Mouse (Mus musculus) cerebellum, adult 2 months (tissue): Measurements from ENCODE around the gene Ptcd1. TPM values are rescaled to one million over a fixed set of nuclear protein-coding genes. Genes with fewer than 3 reads are reported as not detected.

Experiments
- DNase-seq, 2 experiments: peaks; one replicate each; pipeline ENCODE4 v3.0.0; 2021
- H3K27ac ChIP-seq: fragments of 200-500 bp; 2 replicates; pipeline ENCODE4 v1.5.1; 2012; ENCODE audit warnings: low read length, control low read depth, inconsistent platforms; ENCODE audit not compliant: insufficient read depth
- H3K27me3 ChIP-seq: fragments of 200-500 bp; 2 replicates; pipeline ENCODE4 v1.6.1; 2012; ENCODE audit warnings: inconsistent platforms, mild to moderate bottlenecking, low read length, moderate library complexity; ENCODE audit not compliant: control insufficient read depth, insufficient read depth
- H3K4me1 ChIP-seq: fragments of 200-500 bp; 2 replicates; pipeline ENCODE4 v1.6.1; 2011; ENCODE audit warnings: low read length; ENCODE audit not compliant: control insufficient read depth, insufficient read depth
- H3K4me3 ChIP-seq: fragments of 200-500 bp; replicated peaks from 2 replicates; pipeline ENCODE3; 2011; ENCODE audit warnings: mild to moderate bottlenecking, low read depth, low read length, control low read depth; ENCODE audit not compliant: insufficient read depth
- CTCF ChIP-seq: fragments of 200-500 bp; IDR thresholded peaks from 2 replicates; pipeline ENCODE4 v1.5.1; 2011; ENCODE audit warnings: low read depth, mild to moderate bottlenecking, control low read depth, low read length, moderate library complexity, borderline replicate concordance; ENCODE audit not compliant: insufficient read depth
- POLR2A ChIP-seq: fragments of 200-500 bp; IDR thresholded peaks from 2 replicates; pipeline ENCODE4 v1.6.1; 2011; ENCODE audit warnings: low read length, control low read depth, borderline replicate concordance; ENCODE audit not compliant: insufficient read depth
- WGBS: fragments of 180-500 bp; shearing (Covaris S2); methylation state at CpG from one replicate; pipeline ENCODE4 v1.1.7; 2018; 5-methylcytosine and 5-hydroxymethylcytosine counted together
- polyA plus RNA-seq: library from polyadenylated mRNA; depleted of rRNA; stranded (reverse); fragments of >200 nt; gene quantifications from 2 replicates; pipeline ENCODE4 v1.2.3, GENCODE M21; 2012

Ptcd1 gene
- polyA plus RNA-seq, 1 experiment: 20.2 TPM

GRCm38 (mm10) chr5:145129124-145129523 lies 37.8 kb downstream of the Ptcd1 start:
- H3K4me3 ChIP-seq: no peak overlapping the region
- H3K4me1 ChIP-seq: no peaks in the 10 kb centered on the region; the same call in 1 of the 2 replicates
- 50% methylated on average over 4 of the region's 4 CpGs for WGBS
- TF ChIP-seq POLR2A: no peak
- TF ChIP-seq CTCF: no peak
- no peaks in the 10 kb centered on the region for H3K27me3 ChIP-seq
- DNase-seq: no peak
- H3K27ac ChIP-seq: no peak overlapping the region

DNA sequence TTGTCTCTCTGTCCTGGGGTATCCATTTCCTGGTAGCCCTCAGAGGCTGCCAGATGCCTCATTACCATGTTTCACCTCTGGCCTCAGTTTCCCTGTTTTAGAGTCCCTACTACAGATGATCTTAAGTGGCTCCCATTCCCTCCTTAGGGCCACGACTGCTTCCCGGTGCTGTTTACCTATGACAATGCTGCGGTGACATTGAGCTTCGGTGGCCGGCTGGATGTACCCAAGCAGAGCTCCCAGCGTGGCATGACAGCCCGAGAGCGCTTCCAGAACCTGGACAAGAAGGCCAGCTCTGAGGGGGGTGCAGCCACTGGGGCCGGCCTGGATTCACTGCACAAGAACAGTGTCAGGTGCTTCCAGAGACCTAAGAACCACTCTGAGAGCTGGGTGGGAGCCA lies 40.3 kb downstream of the Ptcd1 start:
- no peak for DNase-seq
- H3K4me1 ChIP-seq: no peaks in the 10 kb centered on the region; the same call in 1 of the 2 replicates
- 87% methylated on average over 9 of the region's 9 CpGs for WGBS
- TF ChIP-seq CTCF: no peak
- no peak for TF ChIP-seq POLR2A
- H3K27ac ChIP-seq: no peak overlapping the region
- H3K4me3 ChIP-seq: no peak overlapping the region
- no peaks in the 10 kb centered on the region for H3K27me3 ChIP-seq

DNA sequence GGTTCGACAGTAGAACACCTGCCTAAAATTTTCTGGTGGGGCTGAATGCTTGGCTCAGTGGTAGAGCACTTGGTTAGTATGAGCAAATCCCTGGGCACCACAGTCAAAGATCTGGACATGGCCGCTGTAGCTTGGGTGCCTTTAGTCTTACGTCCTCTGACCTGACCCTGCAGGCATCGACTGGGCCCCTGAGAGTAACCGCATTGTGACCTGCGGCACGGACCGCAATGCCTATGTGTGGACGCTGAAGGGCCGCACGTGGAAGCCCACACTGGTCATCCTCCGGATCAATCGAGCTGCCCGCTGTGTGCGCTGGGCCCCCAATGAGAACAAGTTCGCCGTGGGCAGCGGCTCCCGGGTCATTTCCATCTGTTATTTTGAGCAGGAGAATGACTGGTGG lies 43.5 kb downstream of the Ptcd1 start:
- H3K4me1 ChIP-seq: no peaks in the 10 kb centered on the region; the same call in 1 of the 2 replicates

DNA sequence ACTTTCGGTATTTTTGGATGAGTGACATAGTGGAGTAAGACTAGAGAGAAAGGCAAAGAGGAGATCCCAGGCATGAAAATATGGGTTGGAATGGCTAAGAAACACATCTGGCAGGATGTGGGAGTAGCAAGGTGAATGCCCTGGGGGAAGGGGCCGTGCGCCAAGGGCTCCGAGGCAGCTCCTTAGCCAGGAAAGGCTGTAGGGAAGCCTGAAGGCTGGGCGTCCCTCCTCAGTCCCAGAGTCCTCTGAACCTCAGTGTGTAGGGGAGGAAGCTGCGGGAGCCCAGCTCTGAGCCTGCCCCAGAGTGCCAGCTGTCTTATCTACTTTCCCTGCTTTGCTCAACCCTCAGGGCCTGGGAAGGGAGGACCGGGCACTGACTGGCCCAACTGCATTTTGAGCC lies 46.0 kb downstream of the Ptcd1 start:
- 68% methylated on average over 7 of the region's 7 CpGs for WGBS
- H3K27me3 ChIP-seq: no peaks in the 10 kb centered on the region
- no peak overlapping the region for H3K4me3 ChIP-seq
- TF ChIP-seq CTCF (no peak), POLR2A (no peak)
- no peak for DNase-seq
- H3K27ac ChIP-seq: no peak overlapping the region
- H3K4me1 ChIP-seq: no peaks in the 10 kb centered on the region

More for the DNA sequence above, 43.5 kb downstream of the Ptcd1 start:
- no peak overlapping the region for H3K4me3 ChIP-seq
- no peak overlapping the region for H3K27ac ChIP-seq
- no peaks in the 10 kb centered on the region for H3K27me3 ChIP-seq
- WGBS: 93% methylated on average over 19 of the region's 19 CpGs
- TF ChIP-seq CTCF (no peak), POLR2A (no peak)
- no peak for DNase-seq

GRCm38 (mm10) chr5:145119385-145119784 lies 47.5 kb downstream of the Ptcd1 start:
- WGBS: 88% methylated on average over 2 of the region's 2 CpGs
- Histone ChIP-seq H3K27ac (no peak overlapping the region), H3K4me3 (no peak overlapping the region), H3K27me3 (no peaks in the 10 kb centered on the region), H3K4me1 (no peaks in the 10 kb centered on the region)
- no peak for DNase-seq
- TF ChIP-seq CTCF (0 out of 2 replicates have a peak, but pooled peaks have one; percentile 19), POLR2A (no peak)

- H3K27me3 ChIP-seq: no peaks in the 10 kb centered on the region
- no peak overlapping the region for H3K4me3 ChIP-seq
- no peak for DNase-seq
- H3K27ac ChIP-seq: no peak overlapping the region
- no peaks in the 10 kb centered on the region for H3K4me1 ChIP-seq
- TF ChIP-seq POLR2A (no peak), CTCF (no peak)
- 86% methylated on average over 5 of the region's 5 CpGs for WGBS
These were observed 48.4 kb downstream of the Ptcd1 start for GRCm38 (mm10) chr5:145118461-145118860.

GRCm38 (mm10) chr5:145118005-145118404 lies 48.9 kb downstream of the Ptcd1 start:
- no peak for DNase-seq
- no peak overlapping the region for H3K27ac ChIP-seq
- WGBS: 53% methylated on average over 6 of the region's 6 CpGs
- TF ChIP-seq POLR2A: no peak
- no peak for TF ChIP-seq CTCF
- no peaks in the 10 kb centered on the region for H3K4me1 ChIP-seq
- H3K27me3 ChIP-seq: no peaks in the 10 kb centered on the region
- H3K4me3 ChIP-seq: no peak overlapping the region

DNA sequence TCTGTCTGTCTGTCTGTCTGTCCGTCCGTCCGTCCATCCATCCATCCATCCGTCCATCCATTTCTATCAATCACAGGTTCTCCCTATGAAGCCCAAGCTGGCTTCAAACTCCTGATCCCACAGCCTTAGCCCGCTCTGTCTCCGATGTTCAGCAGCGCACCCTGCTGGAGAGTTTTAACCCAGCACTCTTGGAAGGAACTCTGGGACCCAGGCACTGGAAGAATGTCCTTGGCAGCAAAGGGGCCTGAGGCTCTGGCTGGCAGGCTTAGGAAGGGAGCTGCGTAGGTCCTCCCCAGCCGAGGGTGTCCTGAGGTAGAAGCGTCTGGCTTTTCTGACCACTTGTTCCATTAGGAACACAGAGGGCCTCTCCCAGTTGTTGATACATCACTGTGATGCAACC lies 50.0 kb downstream of the Ptcd1 start:
- TF ChIP-seq POLR2A: no peak
- no peak for TF ChIP-seq CTCF
- H3K27ac ChIP-seq: 0 out of 2 replicates have a peak overlapping the region, but pooled peaks have one; percentile 56
- peak in 1 of 2 experiments; percentile 40 for DNase-seq
- H3K27me3 ChIP-seq: no peaks in the 10 kb centered on the region
- no peaks in the 10 kb centered on the region for H3K4me1 ChIP-seq
- 29% methylated on average over 10 of the region's 10 CpGs for WGBS
- H3K4me3 ChIP-seq: no peak overlapping the region

- no peak overlapping the region for H3K4me3 ChIP-seq
- DNase-seq: no peak
- H3K4me1 ChIP-seq: no peaks in the 10 kb centered on the region
- WGBS: 33% methylated on average over 4 of the region's 4 CpGs
- H3K27ac ChIP-seq: no peak overlapping the region
- H3K27me3 ChIP-seq: no peaks in the 10 kb centered on the region
- TF ChIP-seq POLR2A (no peak), CTCF (no peak)
These were observed 50.6 kb downstream of the Ptcd1 start for GRCm38 (mm10) chr5:145116316-145116715.
